Mouse (Mus musculus) thymus, postnatal 4 days (tissue): ENCODE measurements around the gene Cox19.

ENCODE experiments used
- DNase-seq: peaks from one replicate; pipeline ENCODE4 v3.0.0; 2021

Gene Cox19

GRCm38 (mm10) chr5:139326986-139327633, 24.1 kb downstream of the Cox19 start:
- DNase-seq, result no peak

GRCm38 (mm10) chr5:139326111-139326696, 25.0 kb downstream of the Cox19 start:
- no peak for DNase-seq

GRCm38 (mm10) chr5:139325395-139325966, 25.7 kb downstream of the Cox19 start, which contains the start of gene Adap1:
Gene Adap1 (minus strand): TSS chr5:139325622.
- peak; percentile 80 for DNase-seq

DNA sequence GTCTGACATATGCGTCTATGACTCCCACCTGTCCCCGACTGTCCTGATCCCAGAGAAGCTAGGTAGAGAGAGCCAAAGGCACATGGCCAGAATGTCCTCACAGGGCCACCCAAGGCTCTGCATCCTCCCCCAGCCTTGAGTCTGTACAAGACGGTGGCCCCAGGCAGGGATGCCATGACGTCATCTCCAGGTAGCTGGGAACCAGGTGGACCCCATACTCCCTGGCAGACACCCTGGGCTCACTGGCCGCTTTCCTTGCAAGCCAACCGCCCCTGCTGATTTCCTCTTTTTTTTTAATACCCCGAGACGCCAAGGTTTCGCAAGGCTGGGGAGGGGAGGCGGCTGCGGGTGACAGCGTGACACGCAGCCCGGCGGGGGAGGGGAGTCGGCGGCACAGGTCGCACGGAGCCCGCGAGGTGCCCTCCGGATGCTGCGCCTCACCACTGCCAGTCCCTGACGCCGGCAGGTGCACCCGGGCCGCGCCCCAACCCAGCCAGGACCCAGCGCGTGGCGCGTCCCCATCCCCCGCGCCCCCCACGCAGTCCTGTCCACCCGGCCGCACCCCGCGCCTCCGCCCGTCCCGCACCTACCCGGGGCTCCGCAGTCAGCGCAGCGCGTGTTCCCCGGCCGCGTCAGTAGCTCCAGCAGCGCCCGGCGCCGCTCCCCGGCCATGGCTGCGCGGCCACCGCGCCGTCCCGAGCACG, 26.4 kb downstream of the Cox19 start:
- peak; percentile 73 for DNase-seq

DNA sequence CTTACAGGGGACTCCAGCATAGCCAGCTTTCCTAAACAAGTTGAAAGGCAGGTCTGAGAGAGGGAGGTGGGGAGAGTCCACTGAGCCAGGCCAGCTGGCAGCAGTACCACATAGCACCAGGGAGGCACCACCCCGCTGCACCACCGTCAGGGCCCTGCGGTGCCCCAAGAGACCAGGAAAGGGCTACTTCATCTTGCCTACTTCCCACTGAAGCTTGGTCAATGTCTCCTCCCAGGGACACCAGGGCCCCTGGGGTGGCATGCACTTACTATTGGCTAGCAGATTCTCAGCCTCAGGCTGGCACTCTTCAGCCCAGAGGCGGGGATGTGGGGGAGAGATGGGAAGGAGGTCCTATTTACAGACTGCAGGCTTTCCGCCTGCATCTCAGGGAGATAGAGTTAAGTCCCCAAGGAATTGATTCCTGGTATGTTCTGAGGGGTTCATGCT, 27.1 kb downstream of the Cox19 start:
- no peak for DNase-seq

GRCm38 (mm10) chr5:139323260-139323924, 27.8 kb downstream of the Cox19 start:
- DNase-seq, result no peak

GRCm38 (mm10) chr5:139321331-139321730, 29.9 kb downstream of the Cox19 start:
- no peak for DNase-seq

GRCm38 (mm10) chr5:139320424-139320823, 30.8 kb downstream of the Cox19 start:
- no peak for DNase-seq

GRCm38 (mm10) chr5:139317751-139318504, 33.3 kb downstream of the Cox19 start:
- no peak for DNase-seq

DNA sequence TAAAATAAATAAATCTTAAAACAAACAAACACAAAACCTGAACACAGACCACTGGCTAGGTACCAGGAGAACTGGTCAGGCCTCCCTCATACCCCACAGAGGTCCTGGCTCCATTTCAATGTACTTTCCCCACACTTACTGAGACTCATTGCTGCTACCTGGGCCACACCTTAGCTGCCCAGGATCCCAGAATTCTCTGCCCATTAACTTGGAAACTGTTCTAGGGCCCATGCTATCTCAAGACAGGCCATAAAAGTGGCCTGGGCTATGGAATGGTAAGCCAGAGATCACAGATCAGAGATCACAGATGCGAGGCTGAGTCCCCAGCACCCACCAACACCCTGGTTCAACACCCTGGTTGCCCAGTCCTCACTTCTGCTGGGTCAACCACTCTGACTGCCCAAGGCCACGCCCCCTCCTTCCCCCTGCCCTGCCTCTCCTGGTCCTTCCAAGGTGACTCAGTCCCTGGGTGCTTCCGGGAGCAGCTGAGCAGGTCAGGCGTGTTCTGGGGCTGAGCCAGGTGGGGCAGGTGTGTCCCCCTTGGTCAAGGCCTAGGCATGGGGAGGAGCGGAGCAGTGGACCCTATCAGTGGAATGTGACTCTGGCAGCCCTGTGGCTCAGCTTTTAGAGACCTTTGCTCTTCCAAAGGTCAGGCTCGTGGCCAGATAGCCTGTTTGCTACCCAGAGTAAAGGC, 34.1 kb downstream of the Cox19 start:
- no peak for DNase-seq

DNA sequence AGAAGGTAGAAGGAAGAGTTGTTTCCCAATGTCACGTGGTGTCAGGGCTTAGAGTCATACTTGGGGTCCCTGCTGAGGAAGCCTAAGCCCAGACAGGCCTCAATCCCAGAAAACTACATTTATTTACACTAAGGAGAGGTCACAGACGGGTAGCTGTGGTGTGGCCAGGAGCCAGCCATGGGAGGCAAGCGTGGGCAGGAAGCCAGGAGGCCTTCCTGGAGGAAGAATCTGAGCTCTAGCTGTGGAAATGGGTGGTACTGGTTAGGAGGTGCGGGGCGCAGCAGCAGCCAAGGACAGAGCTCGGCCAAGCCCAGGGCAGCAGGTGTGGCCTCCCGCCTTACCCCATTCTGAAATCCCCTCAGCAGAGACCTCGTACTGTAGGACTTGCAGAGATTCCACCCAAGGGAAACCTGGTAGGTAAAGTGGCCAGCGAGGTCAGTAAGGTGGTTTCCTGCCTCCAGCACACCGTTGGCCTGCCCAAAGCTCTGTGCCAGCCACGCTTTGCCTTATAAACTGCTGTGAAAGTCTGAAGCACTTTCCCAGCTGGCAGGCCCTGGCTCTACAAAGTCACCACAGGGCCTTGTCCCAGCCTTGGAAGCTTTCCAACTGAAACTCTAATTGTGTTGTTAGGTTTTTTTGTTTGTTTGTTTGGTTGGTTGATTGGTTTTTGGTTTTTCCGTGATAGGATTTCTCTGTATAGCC, 36.1 kb downstream of the Cox19 start:
- DNase-seq, result no peak

- DNase-seq, result no peak
Measured at GRCm38 (mm10) chr5:139313536-139313935, 37.7 kb downstream of the Cox19 start.

DNA sequence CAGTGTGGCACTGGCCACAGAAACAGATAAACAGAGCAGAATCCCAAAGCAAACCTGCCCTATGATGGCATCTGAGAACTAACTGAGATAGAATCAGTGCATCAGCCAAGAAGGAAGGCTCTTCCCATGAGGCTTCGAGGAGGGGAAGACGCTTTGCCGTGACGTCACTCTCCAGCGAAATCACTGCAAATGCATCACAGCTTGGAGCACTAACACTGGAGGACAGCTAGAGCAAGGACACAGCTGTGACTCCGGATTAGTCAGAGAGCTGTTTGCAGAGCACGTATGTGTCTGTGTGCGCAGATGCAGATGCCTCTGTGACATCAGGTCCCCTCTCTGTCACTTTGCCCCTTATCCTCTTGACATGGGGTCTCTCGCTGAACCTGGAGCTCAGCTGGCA, 39.4 kb downstream of the Cox19 start:
- DNase-seq, result no peak

DNA sequence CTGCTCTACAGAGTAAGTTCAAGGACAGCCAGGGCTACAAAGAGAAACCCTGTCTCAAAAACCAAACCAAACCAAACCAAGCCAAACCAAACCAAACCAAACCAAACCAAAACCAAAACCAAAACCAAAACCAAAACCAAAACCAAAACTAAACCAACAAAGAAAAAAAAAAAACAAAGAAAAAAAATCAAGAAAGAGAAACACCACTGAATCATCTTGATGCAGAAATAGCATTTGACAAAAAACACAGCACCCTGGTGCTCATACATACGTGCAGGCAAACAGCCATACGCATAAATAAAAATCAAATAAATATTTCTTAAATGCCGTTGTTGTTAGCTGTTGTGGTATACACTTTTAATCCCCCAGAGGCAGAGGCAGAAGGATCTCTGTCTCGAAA, 40.7 kb downstream of the Cox19 start:
- no peak for DNase-seq

GRCm38 (mm10) chr5:139309946-139310345, 41.3 kb downstream of the Cox19 start:
- DNase-seq, result no peak

DNA sequence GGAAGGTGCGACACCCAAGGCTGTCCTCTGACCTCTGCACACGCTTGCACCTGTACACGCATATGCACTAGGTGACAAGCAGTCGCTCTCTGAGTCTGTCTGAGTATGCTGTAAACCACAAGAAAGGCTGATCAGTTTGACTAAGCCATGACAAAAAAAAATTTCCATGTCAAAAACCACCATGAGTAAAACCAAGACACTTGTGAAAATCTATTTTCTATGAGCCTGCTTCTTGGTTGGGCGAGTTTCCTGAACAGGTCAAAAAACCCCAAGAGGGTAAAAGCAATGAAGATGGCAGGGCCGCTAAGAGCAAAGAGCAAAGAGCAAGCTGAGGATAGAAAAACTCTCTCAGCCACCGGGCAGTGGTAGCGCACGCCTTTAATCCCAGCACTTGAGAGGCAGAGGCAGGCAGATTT, 47.6 kb downstream of the Cox19 start:
- no peak for DNase-seq

GRCm38 (mm10) chr5:139302101-139302500, 49.1 kb downstream of the Cox19 start:
- no peak for DNase-seq

- no peak for DNase-seq
Measured at GRCm38 (mm10) chr5:139297745-139298144, 53.5 kb downstream of the Cox19 start.

GRCm38 (mm10) chr5:139297092-139297491, 54.1 kb downstream of the Cox19 start:
- no peak for DNase-seq

DNA sequence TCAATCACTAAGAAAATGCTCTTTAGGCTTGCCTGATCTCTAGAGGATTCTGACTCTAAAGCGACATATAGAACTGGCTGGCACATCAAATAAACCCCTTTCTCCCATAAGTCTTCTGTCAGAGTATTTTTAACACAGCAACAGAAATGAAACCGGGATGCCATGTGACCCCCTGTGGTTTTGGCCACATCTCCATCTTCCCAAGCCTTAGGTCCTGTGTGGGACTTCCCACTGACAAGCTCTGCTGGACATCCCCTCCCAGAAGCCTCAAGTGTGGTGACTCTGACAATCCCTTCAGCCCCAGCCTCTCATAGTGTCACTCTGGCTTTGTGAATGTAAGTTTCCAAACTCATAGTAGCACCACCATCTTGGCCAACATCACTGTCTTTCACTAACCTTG, 57.1 kb downstream of the Cox19 start:
- no peak for DNase-seq
